Mouse (Mus musculus) ovary, postnatal 10 days (tissue): ENCODE results near the gene Megf11.

Experiments
- DNase-seq: peaks from one replicate; pipeline ENCODE4 v3.0.0; 2022; ENCODE audit warnings: low spot score

Megf11 gene

DNA sequence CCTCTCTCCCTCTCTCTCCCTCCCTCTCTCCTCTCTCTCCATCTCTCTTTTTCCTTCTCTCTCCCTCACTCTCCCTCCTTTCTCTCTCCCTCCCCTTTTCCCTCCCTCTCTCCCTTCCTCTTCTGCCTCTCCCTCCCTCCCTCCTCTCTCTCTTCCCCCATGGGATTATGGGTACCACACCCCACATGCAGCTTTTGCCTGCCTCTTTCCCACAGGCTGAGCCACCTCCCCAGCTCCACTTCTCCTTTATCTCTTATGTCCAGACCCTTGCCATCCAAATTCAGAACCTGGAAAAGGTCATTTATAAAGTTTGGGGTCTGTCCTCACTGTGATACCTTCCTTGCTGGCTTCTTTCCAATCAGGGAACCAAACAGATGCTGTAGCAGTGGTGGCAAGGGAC, 180.5 kb downstream of the Megf11 start:
- DNase-seq: no peak

DNA sequence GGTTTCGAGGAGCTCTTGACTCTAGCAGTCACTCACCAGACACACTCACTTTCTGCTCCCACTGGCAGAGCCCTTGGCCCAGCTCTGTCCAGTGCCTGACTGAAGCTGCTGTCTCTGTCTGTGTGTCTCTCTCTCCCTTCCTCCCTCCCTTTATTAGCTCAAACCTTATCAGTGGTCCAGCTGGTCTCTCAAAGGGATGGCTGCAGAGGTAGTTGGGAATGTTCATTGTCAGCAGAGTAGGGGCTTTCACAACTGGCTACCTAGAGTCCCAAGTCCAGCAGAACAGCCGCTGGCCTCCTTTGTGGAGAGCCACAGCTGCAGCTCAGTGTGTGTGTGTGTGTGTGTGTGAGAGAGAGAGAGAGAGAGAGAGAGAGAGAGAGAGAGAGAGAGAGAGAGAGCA, 180.9 kb downstream of the Megf11 start:
- DNase-seq: no peak

DNA sequence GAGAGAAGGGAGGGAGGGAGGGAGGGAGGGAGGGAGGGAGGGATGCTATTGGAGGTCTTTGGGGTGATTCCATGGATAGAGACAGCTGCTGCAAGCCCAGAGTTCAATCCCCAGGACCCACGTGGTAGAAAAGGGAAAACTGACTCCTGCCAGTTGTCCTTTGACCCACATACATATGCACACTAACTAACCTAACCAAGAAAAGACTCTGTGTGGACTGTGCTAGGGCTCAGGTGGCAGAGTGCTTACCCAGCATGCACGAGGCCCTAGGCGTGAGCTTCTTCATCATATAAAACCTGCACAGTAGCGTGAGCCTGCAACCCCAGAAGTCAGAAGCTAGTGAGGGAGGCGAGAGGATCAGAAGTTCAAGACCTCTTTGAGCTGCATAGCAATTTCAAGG, 182.1 kb downstream of the Megf11 start:
- DNase-seq: no peak

DNA sequence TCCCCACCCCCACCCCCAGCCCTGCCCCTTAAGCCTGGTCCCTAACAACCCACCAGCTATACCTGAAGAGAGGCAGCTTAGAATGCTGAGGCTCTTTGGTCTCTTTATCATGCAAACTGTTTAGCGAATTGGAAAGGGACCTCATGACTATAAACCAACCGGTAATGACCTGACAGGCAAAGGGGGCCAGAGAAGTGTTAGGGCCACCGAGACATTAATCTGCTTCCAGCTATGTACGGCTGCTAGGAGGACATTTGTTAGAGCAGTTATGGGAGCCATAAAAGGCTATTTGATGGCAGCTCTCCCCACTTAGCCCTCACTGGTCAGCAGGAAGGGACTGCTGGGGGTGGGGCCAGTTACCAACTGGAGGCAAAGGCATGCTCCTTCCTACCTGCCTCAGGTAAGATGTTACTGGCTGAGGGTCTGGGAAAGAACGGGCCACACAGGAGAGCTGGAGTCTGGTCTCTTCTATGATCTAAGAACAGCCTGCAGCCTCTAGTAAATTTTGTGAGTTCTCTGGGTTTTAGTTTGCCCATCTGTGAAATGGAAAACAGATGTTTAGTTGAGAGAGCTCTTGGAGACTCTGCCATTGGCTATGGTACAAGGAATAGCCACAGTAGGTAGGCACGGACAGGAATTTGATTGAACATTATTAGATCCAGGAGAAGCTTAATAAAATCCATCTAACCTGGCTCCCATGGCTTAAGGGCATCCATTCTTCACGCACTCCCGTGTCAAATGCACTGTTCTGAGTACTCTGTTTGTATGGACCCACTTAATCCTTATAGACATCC, 183.2 kb downstream of the Megf11 start:
- DNase-seq: no peak

DNA sequence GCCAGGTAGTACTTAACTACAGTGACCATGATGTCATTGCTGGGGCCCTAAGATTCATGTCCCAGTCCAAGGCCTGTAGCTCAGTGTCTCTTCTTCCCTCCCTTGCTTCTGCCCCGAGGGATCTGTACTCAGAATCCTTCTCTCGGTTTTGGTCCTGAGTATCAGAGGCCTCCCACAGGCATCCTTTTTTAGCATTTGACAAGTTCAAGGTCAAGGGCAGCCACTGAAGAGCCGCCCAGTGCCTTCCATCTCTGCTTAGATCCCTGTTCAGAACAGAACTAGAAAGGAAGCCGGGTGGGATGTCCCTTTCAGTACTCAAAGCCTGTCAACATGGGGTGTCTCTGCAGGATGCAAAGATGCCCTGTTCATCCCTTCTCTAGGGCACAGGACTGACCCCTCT, 185.0 kb downstream of the Megf11 start:
- no peak for DNase-seq

DNA sequence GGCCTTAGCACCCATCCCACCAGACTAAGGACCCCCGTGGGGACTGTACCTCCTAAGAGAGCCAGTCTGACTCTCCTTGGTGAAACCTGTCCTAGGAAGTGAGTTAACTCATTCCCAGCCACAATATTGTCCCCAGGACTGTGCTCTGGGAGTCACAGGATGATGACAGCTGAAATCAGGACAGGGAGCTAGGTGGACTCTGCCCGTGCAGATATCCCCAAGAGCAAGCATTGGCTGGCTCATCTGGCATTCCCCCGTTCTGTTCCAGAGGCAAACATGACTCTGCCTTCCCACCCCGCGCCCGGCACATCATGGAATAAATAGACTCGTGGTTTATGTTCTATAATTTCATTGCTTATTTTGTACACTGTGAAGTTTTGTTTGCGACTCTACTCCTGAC, 185.7 kb downstream of the Megf11 start:
- no peak for DNase-seq

DNA sequence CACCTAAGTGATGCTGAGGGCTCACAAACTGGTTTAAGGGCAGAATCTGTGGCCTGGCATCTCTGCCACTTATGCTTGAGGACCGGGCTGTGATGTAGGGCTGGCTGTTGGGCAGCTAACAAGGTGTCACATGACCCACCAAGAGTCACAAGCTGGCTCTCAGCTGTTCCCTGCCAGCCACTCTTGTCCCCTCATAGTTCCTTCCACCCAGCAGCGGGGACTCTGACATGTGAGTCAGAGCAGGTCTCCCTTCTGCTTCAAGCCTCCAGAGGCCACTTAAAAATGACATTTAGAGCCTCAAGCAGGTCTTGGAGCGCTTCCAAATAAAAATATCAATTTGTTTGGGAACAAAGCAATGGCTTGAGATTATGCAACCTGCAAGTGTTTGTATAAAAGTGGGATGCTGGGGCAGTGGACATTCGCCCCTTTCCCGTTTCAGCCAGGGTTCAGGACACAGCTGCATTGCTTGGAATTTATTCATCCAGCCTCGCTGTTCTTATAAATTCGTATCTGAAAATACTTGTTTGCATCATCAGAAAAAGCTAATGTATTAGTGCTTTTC, 187.3 kb downstream of the Megf11 start:
- DNase-seq: no peak

DNA sequence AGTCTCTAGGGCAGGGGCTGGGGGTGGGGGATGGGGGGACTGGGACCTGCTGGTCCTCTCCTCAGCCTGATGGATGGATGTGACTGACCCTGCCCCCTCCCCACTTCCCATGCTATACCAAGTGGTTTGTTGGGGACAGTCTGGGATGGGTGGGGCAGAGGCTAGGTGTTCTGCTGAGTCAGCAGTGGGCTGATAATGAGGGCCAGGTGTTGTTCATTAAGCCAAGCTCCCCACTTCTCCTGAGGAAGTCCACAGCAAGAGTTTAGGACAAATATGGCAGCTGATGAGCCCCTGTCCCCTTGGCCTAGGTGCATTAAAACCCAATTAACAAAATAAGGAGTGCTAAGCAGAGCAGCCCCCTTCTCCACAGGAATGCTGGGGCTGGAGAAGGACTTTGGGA, 190.2 kb downstream of the Megf11 start:
- no peak for DNase-seq

DNA sequence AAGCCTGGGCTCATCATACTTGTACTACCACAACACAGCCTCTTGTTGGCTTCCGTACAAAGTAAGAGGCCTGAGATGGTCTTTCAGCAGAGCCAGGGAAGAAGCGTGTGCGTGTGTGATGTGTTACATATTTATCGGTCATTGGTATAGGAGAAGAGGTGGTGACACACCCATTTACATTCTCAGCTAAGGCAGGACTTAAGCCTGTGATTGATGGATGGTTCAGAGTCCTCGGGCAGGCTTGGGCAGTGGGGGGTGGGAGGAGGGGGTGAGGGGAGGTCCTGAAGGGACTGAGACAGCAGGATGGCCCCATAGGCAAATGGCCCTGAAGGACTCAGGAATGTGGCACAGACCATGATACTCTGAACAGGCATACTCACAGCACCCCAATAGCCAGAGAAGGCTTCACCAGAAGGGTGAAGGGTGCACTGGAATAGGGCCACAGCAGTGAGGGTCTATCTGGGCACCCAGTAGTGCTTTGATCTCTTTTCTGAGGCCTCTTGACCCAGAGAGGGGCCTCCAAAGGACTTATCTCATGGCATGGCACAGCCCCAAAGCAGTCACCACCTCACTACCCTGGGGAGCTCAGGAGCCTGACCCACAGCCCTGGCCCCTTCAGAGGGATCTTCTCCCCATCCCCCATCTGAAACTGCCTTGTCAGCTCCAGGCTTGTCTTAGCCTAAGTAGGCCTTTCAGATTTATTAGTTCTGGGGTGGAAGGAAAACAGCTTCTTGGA, 190.9 kb downstream of the Megf11 start:
- DNase-seq: no peak

DNA sequence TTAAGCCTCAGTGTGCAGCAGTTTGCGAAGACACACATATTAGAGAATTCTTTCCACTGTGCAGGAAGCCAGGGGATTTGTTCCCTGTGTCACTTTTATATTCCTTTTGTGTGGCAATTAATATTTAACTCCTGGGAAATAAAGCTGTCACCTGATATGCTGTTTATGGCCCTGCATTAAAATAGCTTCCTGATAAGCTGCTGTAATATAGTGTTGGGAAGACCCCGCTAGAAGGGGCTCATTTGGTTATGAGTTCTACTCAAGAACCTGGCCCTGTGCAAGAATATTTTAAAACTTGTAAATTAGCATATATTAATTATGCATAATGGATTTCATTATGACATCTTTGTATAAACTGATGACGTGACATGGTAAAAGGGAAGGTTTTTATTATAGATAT, 191.7 kb downstream of the Megf11 start:
- DNase-seq: no peak

DNA sequence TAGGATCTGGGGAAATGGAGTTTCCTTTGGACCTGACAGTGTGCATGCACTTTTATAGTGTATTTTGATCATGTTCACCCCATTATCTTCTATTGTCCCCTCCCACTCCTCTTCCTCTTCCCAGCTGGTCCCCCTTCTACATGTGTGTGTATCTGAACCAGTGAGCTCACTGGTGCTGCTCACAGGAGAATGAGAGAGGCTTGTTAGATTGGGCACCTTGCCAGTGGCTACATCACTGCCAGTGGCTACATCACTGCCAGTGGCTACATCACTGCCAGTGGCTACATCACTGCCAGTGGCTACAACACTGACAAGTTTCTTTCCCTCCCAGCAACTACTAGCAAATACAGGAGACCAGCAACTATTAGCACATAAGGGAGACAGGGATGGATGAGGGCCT, 192.6 kb downstream of the Megf11 start:
- DNase-seq: no peak

DNA sequence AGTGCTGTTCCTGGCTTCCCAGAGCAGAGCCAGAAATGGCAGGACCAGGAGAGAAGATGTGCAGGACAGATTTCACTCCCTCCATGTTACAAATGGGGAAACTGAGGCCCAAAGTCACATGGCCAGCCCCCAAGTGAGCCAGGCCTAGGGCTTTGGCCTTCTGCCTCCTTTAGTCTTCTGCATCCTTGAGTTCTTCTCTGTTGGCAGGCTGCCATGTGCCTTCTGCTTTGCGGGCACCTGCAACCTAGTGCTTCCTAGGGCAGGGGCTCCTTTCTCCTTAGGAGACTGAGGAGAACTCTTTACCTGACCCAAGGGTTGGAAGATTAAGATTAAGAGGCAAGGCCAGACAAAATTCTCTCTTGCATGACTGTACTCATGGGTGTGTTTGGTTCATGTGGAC, 193.9 kb downstream of the Megf11 start:
- no peak for DNase-seq

DNA sequence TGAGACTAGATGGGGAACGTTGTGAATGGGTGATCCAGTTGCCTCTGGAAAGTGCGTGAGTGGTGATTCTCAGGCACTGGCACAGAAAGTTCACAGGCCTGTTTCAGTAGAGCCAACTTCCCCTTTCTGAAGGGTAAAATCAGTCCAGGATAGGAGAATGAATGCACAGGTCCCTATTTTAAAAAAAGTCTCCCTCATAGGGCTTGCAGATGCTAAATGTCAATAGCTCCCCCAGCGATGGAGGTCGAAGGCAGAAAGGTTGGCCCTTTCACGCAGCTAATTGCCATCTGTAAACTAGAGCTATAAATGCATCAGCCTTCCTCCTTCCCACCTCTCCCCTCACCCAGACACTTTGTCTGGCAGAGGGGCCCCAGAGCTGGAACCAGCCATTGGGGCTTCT, 200.9 kb downstream of the Megf11 start:
- DNase-seq: no peak

DNA sequence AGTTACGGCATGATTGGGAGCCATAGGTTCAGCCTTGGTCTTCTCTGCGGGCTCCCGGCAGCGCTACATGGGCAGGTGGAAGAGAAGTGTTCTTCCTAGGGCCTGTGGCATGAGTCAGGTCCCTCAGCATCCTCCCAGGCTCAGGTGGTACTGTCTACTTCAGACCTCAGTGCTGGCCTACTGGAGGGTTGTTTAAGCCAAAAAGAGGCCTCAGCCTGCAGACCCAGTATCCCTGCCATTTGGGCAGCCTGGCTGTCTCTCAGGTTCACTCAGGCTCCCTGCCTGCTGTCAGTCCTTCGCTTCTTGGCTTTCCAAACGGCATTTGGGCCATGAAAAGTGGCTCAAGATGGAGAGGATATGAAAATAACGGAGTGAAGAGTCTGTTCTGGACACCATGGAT, 202.6 kb downstream of the Megf11 start:
- DNase-seq: no peak

DNA sequence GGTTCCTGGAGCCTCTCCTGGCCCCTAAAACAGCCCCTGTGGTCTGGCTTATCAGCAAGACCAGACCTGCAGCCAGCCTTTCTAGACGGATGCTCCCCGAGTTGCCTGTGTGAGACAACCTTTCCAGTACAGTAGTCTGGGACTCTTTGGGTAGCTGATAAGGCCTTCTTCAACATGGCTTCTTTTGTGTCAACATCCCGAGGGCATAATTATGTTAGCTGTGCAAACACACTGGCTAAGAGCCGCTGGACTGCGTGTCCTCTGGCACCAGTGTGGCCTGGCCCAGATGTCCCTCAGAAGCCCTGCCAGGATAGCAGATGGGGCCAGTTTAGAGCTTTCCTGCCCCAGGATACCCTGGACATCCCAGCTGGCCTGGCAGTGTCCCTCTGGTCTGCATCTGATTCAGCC, 205.2 kb downstream of the Megf11 start:
- no peak for DNase-seq

DNA sequence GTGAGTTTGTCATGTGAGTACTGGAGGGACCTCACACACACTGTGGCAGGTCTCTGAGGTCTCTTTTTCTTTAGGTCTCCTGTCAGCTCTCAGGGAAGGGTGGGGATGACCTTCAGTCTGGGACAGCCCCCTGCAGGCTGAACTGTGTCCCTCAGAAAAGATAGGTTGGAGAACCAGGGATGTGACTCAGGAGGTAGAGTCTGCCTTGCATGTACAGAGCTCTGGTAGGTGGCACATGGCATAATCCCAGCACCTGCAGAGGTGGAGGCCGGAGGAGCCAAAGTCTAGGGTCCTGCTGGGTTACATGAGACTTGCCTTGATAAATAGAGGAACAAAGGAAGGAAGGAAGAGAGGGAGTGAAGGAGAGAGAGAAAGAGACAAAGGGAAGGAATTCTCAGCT, 206.0 kb downstream of the Megf11 start:
- no peak for DNase-seq

DNA sequence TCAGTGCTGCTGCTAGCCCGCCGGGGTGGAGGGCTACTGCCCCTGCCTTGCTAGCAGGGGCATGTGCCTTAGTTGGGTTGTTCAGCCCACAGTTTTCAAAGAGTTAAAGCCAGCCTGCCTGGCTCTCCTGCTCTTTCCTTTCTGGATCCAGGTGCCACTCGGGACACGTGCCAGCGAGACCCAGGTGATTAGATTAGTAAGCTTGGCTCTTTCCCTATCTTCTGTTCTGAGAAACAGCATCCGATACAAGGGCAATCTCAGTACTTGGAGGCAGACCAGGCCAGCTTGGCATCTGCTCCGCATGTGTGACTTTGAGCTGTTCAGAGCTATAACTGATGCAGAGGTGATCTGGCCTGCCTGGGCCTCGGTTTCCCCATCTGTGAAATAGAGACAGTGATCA, 209.0 kb downstream of the Megf11 start:
- DNase-seq: no peak

DNA sequence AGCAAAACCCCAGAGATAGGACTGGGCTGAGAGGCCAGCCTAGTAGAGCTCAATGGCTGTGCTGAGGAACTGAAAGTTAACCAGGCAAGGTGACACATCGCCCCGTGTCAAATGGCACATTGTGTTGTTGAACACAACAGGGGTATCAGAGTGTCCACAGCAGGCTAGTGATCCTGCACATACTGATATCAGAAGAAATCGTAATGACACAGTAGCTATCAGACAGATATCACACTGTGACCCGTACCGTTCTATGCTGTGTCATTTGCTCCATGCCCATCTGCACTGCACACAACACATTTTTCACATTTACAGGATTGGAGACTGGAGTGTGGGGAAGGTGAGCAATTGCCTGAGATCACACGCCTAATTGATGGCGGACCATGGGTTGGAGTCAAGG, 213.0 kb downstream of the Megf11 start:
- DNase-seq: no peak

DNA sequence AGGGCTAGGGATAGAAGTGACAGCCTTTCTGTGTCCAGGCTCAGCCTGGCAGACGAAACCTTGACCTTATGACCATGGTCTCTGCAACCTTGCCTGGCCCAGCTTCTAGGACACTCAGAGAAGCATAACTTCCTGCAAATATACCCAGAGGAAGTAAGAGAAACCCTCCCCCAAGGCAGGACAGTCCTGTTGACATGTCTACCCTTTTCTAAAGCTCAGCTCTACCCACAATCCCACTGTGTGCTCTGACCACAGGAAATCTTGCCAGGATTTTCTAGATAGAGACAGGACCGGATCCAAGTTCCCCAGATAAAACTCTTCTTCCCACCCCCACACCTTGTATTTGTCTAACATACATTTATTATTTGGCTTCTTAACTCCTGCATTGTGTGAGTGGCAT, 215.3 kb downstream of the Megf11 start:
- DNase-seq: no peak

DNA sequence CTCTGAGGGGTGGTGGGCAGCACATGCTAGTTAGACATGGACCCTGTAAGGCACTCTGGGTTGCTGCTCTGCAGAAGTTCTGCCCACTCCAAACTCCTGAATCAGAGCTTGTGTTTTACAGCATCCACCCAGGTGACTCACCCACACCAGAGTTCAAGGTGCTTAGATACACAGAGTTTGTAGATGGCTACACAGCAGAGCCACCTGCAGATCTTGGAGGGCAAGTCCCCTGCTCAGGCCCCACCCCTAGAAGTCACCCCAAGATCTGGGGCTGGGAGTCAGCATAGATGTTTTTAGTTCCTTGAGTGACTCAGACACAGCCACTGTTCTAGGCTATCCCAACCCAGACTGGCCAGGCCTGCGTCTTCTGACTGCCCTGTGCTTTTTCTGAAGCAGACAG, 217.5 kb downstream of the Megf11 start:
- no peak for DNase-seq

DNA sequence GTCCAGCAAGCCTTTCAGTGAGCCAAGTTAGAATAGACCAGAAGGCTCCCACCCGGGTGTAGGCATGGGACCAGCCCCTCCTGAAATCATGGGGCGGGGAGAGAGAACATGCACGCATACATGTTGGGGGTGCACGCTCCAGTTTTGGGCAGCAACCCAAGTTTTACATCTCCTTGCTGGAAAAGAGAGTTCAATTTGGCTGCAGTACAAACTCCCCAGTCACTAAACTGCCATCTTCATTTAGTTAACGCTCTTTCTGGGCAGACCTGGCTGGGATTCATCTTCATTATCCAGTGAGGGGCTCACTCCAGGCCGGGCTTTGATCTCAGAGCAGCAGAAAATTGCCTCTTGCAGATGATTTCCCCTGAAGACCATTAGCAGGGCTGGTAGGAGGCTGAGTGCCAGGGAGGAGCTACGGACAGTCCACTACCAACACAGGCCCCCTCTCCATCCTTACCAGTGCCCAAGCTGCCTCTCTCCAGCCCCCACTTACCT, 218.8 kb downstream of the Megf11 start:
- DNase-seq: no peak

DNA sequence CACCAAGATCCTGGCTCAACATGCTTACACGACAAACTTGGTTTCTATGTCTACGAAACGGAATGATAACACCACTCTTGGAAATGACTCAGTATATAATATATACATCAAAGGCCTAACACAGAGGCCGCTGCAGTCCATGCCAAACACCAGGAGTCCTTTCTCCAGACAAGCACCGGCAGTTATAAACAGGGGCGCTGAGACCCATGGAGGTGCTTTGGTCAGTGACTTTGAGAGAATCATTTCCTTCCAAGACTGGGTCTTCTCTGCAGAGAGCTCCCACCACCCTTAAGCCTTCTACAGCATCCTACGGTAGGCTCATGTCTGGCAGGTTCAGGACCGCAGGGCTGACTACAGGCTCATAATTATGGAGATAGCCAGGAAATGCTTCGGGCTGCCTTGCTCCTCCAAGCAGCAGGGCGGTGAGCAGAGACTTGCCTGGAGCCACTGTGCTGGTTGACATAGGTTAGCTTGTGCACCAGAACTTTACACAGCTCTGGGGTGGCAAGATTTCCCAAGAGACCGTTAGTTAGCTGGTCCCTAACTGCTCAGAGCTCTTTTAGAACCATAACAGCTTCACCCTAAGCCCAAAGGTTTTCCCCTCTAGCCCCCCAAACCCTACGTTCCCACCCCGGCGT, 219.8 kb downstream of the Megf11 start:
- no peak for DNase-seq
